Mouse (Mus musculus) cortical plate, adult 2 months (tissue): Measurements from ENCODE around the gene Dnah2.

Source experiments
- CTCF ChIP-seq: fragments of 200-500 bp; IDR thresholded peaks from 2 replicates; pipeline ENCODE4 v1.5.1; 2011; ENCODE audit warnings: mild to moderate bottlenecking, control low read depth, low read length; ENCODE audit not compliant: insufficient read depth; ENCODE audit errors: extremely low read depth
- POLR2A ChIP-seq: fragments of 200-500 bp; IDR thresholded peaks from 2 replicates; pipeline ENCODE4 v1.6.1; 2011; ENCODE audit warnings: mild to moderate bottlenecking, low read length, control low read depth; ENCODE audit not compliant: insufficient read depth; ENCODE audit errors: extremely low read depth

- no peak for TF ChIP-seq POLR2A
- no peak for TF ChIP-seq CTCF
These were observed 43.2 kb upstream of the Dnah2 start for GRCm38 (mm10) chr11:69591899-69592637.
